Mouse (Mus musculus): ENCODE data around the gene Thap2. TPM values are rescaled to one million over a fixed set of nuclear protein-coding genes. Genes with fewer than 3 reads are reported as not detected.

Thap2 gene
- polyA plus RNA-seq, 1 experiment, result 13.2 TPM

GRCm38 (mm10) chr10:115321317-115322035, 62.8 kb downstream of the Thap2 start:
- no peak for TF ChIP-seq CTCF (IDR thresholded peaks at IDR 0.05; ENCODE audit: extremely low read depth, insufficient read depth, low read length)
- no peak for TF ChIP-seq POLR2A (IDR thresholded peaks at IDR 0.05; ENCODE audit: extremely low read depth, insufficient read depth, low read length)
- Histone ChIP-seq H3K27ac (ENCODE audit: insufficient read depth, low read length) (no peak overlapping the region), H3K4me1 (ENCODE audit: control insufficient read depth, insufficient read depth, low read length) (no peaks in the 10 kb centered on the region), H3K4me3 (ENCODE audit: insufficient read depth, low read length) (no peak overlapping the region)

Other genes with a start within 250 kb of the Thap2 start
- 1.5 and 1.8 TPM in 2 replicates for gene Tph2, start 199.4 kb downstream of the Thap2 start, polyA plus RNA-seq (2012; rRNA removed)
- gene Tbc1d15, start 133.0 kb downstream of the Thap2 start, polyA plus RNA-seq (2012; rRNA removed), result 30.8 and 31.3 TPM in 2 replicates
- 40.8 and 41.1 TPM in 2 replicates for gene Rab21, start 68.8 kb downstream of the Thap2 start, polyA plus RNA-seq (2012; rRNA removed)
- gene Tmem19, start 21.9 kb downstream of the Thap2 start, polyA plus RNA-seq (2012; rRNA removed), result 31.2 and 33.5 TPM in 2 replicates
- 103 and 105 TPM in 2 replicates for gene Zfc3h1, start 516 bp upstream of the Thap2 start, polyA plus RNA-seq (2012; rRNA removed)
- 0.38 and 0.70 TPM in 2 replicates for gene A930009A15Rik, start 185.5 kb upstream of the Thap2 start, polyA plus RNA-seq (2012; rRNA removed)
- gene Lgr5, start 203.3 kb upstream of the Thap2 start, polyA plus RNA-seq (2012; rRNA removed), result 1.1 and 1.5 TPM in 2 replicates

Data from cortical plate, adult 2 months (tissue).